Mouse (Mus musculus) liver, postnatal 0 days (tissue): ENCODE results near the gene Fmod. TPM values are rescaled to one million over a fixed set of nuclear protein-coding genes. Genes with fewer than 3 reads are reported as not detected.

Experiments
- ATAC-seq: fragments of 200-750 bp; cut with Nextera tagmentation; 2 replicates; pipeline ENCODE4 v1.8.0; 2017; ENCODE audit warnings: mild to moderate bottlenecking, moderate library complexity
- DNase-seq: peaks from one replicate; pipeline ENCODE4 v3.0.0-alpha.2; 2016
- H3K27ac ChIP-seq: fragments of 300-500 bp; sonication (generic); 2 replicates; pipeline ENCODE4 v1.5.1; 2014; ENCODE audit warnings: antibody characterized with exemption, moderate library complexity, mild to moderate bottlenecking, low read depth
- H3K27me3 ChIP-seq: fragments of 300-500 bp; sonication (generic); 2 replicates; pipeline ENCODE4 v1.6.1; 2014; ENCODE audit warnings: low read length, control low read depth, mixed read lengths; ENCODE audit not compliant: insufficient read depth
- H3K36me3 ChIP-seq: fragments of 300-500 bp; sonication (generic); replicated peaks from 2 replicates; pipeline ENCODE4 v1.6.1; 2014; ENCODE audit warnings: mild to moderate bottlenecking, control low read depth, low read length, moderate library complexity, mixed read lengths; ENCODE audit not compliant: insufficient read depth
- H3K4me1 ChIP-seq: fragments of 300-500 bp; sonication (generic); 2 replicates; pipeline ENCODE4 v1.6.1; 2014; ENCODE audit warnings: antibody characterized with exemption, mild to moderate bottlenecking, control low read depth; ENCODE audit not compliant: insufficient read depth
- H3K4me2 ChIP-seq: fragments of 300-500 bp; sonication (generic); 2 replicates; pipeline ENCODE4 v1.6.1; 2014; ENCODE audit warnings: low read depth, mild to moderate bottlenecking, low read length, moderate library complexity, mixed read lengths
- H3K4me3 ChIP-seq: fragments of 300-500 bp; sonication (generic); 2 replicates; pipeline ENCODE4 v1.5.1; 2014; ENCODE audit warnings: low read depth, low read length
- H3K9ac ChIP-seq: fragments of 300-500 bp; sonication (generic); replicated peaks from 2 replicates; pipeline ENCODE4 v1.6.1; 2014; ENCODE audit warnings: mild to moderate bottlenecking, moderate library complexity
- H3K9me3 ChIP-seq: fragments of 300-500 bp; sonication (generic); 2 replicates; pipeline ENCODE4 v1.6.1; 2016; ENCODE audit warnings: mild to moderate bottlenecking, control low read depth, low read length, mixed read lengths
- CTCF ChIP-seq: sonication (generic); IDR thresholded peaks from 2 replicates; pipeline ENCODE4 v1.5.1; 2016; ENCODE audit warnings: antibody characterized with exemption, low read depth
- EP300 ChIP-seq: IDR thresholded peaks from 2 replicates; pipeline ENCODE4 v1.6.1; 2016; ENCODE audit warnings: antibody characterized with exemption, low read depth, mild to moderate bottlenecking
- WGBS: fragments of 180-500 bp; shearing (Covaris S2); extraction: QIAGEN DNeasy Blood & Tissue Kit; methylation state at CpG from one replicate; pipeline ENCODE4 v1.1.7; 2014; ENCODE audit not compliant: insufficient replicate concordance; 5-methylcytosine and 5-hydroxymethylcytosine counted together
- polyA plus RNA-seq: library from polyadenylated mRNA; unstranded; fragments of >200 nt; fragmentation: Nextera tagmentation; extraction: Ambion mirVana; gene quantifications from 2 replicates; pipeline ENCODE4 v1.2.1, GENCODE M21; 2015

The Fmod gene
- polyA plus RNA-seq, 1 experiment from 2014 or later, result 1.6 TPM

DNA sequence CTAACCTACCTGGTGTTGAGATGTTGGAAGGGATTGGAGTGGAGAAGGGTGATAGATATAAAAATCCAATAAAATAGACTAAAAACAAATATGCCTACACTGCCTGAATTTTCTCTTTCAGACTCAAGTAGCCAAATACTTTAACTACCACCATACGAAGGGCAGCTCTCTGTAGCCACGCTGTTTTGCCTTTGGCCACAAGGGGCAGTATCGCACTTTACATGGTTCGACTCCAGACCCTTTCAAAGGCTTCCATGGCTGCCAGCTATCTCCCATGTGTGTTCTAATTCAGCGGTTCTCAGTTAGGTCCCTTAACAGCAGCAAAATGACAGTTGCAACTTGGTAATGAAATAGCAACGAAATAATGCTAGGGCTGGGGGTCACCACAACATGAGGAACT is 16.2 kb downstream of the Fmod start:
- Histone ChIP-seq H3K9ac (no peak overlapping the region), H3K27ac (no peak overlapping the region), H3K9me3 (no peaks in the 10 kb centered on the region)

DNA sequence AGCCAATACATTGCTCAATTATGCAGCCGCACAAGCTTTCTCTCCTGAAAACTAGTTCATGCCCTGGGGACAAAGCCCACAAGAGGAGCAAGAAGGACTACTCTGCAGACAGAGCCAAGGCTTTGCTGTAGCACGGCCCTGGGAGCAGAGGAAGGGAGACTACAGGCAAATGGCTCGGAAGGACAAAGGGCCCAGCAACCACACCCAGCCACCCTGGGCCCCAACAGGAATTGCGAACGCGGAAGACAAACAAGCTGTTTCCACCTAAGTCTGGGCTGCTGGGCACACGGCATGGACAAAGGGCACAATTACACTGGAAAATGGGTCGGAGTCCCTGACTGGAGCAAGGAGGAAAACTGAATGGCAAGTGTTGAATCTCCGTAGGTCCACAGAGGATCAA is 18.0 kb downstream of the Fmod start:
- Histone ChIP-seq H3K4me3 (no peak overlapping the region), H3K9ac (no peak overlapping the region), H3K9me3 (no peaks in the 10 kb centered on the region), H3K27ac (no peak overlapping the region), H3K4me1 (peaks cover 47% of the 10 kb centered on the region), H3K27me3 (no peaks in the 10 kb centered on the region), H3K36me3 (no peaks in the 10 kb centered on the region), H3K4me2 (no peak overlapping the region)
- 59% methylated on average over 9 of the region's 9 CpGs for WGBS
- ATAC-seq (peak; percentile 17; the same call in 1 of the 2 replicates), DNase-seq (no peak)
- TF ChIP-seq CTCF (no peak), EP300 (no peak)

More for the DNA sequence above, 16.2 kb downstream of the Fmod start:
- peak; percentile 98 for TF ChIP-seq CTCF
- no peak for TF ChIP-seq EP300
- peak; percentile 74 for ATAC-seq
- H3K36me3 ChIP-seq, result no peaks in the 10 kb centered on the region
- no peak overlapping the region for H3K4me3 ChIP-seq
- 3% methylated on average over 6 of the region's 6 CpGs for WGBS
- DNase-seq, result peak; percentile 87
- H3K27me3 ChIP-seq, result no peaks in the 10 kb centered on the region
- no peak overlapping the region for H3K4me2 ChIP-seq
- H3K4me1 ChIP-seq, result peaks cover 33% of the 10 kb centered on the region

DNA sequence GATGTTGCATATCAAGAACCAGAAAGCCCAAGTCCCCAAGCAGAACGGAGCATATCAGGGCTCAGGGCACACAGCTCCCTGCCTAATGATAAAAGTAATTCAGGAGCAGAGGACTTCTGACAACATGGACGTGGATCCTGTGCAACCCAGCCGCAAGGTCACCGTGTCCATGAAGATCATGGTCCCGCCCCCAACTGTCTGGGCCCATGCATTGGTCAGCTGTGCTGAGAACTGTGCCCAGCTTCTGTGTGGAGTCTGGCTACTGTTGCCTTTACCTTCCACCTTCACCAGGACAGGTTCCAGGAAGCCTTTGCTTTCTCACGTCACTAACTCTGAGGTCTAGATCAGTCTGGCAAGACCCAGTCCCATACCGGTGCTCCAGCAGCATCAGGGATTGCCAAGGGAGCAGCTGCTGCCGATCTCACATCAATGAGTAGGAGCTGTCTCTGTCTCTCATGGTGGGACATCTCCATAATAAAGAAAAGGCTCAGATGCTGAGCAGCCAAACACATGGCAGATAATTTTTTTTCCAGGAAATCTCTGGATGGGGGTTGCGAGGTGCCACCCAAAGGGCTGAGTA is 18.7 kb downstream of the Fmod start:
- DNase-seq, result no peak
- ATAC-seq, result no peak
- H3K27me3 ChIP-seq, result no peaks in the 10 kb centered on the region
- WGBS, result 83% methylated on average over 9 of the region's 9 CpGs
- peaks cover 54% of the 10 kb centered on the region for H3K4me1 ChIP-seq
- H3K36me3 ChIP-seq, result no peaks in the 10 kb centered on the region
- no peak for TF ChIP-seq EP300
- no peak for TF ChIP-seq CTCF
- no peak overlapping the region for H3K27ac ChIP-seq
- no peak overlapping the region for H3K4me3 ChIP-seq
- no peak overlapping the region for H3K9ac ChIP-seq
- H3K4me2 ChIP-seq, result no peak overlapping the region
- no peaks in the 10 kb centered on the region for H3K9me3 ChIP-seq

DNA sequence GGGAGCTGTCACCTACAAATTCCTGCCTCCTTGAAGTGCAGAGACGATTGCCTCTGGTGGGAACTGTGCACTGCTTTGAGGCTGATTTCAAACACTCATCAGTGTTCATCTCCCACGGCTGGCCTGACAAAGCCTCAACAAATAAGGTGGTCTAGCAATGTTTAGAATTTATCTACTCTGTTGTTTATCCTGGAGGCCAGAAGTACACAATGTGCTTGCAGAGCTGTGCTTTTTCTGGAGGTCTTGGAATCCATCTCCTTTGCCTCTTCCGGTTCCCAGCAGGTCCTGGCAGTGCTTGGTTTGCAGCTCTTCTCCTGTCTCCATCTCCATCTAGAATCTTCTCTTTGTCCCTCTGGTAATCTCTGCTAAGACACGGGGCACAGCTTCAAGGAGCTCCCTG is 19.2 kb downstream of the Fmod start:
- H3K9me3 ChIP-seq, result no peaks in the 10 kb centered on the region
- H3K9ac ChIP-seq, result no peak overlapping the region
- peaks cover 60% of the 10 kb centered on the region for H3K4me1 ChIP-seq
- ATAC-seq, result no peak
- H3K27ac ChIP-seq, result no peak overlapping the region
- no peak overlapping the region for H3K4me2 ChIP-seq
- TF ChIP-seq CTCF (no peak), EP300 (no peak)
- 81% methylated on average over 4 of the region's 4 CpGs for WGBS
- H3K4me3 ChIP-seq, result no peak overlapping the region
- no peaks in the 10 kb centered on the region for H3K36me3 ChIP-seq
- no peaks in the 10 kb centered on the region for H3K27me3 ChIP-seq
- no peak for DNase-seq

DNA sequence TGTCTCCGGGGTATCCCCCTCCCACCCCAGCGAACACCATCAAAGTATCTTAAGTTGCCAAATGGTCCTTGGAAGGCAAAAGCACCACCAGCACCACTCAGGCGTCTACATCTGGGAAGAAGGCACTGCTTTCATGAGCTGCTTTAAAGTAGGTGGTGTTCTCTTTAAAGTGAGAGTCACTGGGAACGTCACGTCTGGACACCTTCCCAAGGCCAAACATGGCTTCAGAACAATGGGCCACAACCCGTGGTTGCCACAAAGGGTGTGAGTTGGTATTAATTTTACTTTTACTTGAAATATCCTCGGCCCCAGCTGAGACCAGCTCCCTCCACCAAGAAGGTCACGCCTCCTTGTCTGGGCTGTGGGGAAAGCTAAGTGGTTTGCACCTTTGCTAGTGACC is 20.7 kb downstream of the Fmod start:
- DNase-seq (no peak), ATAC-seq (no peak)
- WGBS, result 73% methylated on average over 8 of the region's 8 CpGs
- H3K4me2 ChIP-seq, result no peak overlapping the region
- H3K9me3 ChIP-seq, result no peaks in the 10 kb centered on the region
- H3K4me1 ChIP-seq, result peaks cover 74% of the 10 kb centered on the region
- no peak for TF ChIP-seq CTCF
- H3K27me3 ChIP-seq, result 0 out of 2 replicates have a peak, but pooled peaks cover 2% of the 10 kb centered on the region
- H3K36me3 ChIP-seq, result no peaks in the 10 kb centered on the region
- H3K4me3 ChIP-seq, result no peak overlapping the region
- H3K27ac ChIP-seq, result no peak overlapping the region
- H3K9ac ChIP-seq, result no peak overlapping the region

DNA sequence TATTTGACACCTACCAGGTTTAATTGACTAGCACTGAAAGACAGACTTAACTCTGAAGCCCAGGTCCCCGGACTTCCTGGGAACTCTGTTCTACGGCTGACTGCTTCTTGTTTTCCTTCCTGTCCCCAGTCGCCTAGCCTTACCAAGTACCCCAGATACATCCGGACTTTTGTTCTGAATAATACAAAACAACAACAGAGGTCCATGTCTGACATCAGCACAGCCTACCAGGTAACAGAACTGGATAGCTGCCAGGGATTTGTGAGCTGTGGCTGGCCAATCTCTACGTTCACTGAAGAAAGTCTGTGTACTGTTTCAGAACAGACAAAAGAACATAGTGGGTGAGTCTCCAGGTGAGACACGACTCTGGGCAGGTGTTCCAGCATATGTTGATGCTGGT is 21.8 kb downstream of the Fmod start:
- H3K27me3 ChIP-seq, result 0 out of 2 replicates have a peak, but pooled peaks cover 2% of the 10 kb centered on the region
- H3K27ac ChIP-seq, result peak overlapping the region; percentile 35; the same call in 1 of the 2 replicates
- no peak for ATAC-seq
- H3K9me3 ChIP-seq, result no peaks in the 10 kb centered on the region
- H3K4me2 ChIP-seq, result no peak overlapping the region
- no peaks in the 10 kb centered on the region for H3K36me3 ChIP-seq
- H3K4me3 ChIP-seq, result no peak overlapping the region
- TF ChIP-seq EP300, result peak; percentile 30; the same call in 1 of the 2 replicates
- no peak for TF ChIP-seq CTCF
- no peak for DNase-seq
- H3K4me1 ChIP-seq, result peaks cover 81% of the 10 kb centered on the region
- 50% methylated on average over 6 of the region's 6 CpGs for WGBS
- no peak overlapping the region for H3K9ac ChIP-seq
